Mouse (Mus musculus): ENCODE data around the gene Olfr1322.

Gene Olfr1322

DNA sequence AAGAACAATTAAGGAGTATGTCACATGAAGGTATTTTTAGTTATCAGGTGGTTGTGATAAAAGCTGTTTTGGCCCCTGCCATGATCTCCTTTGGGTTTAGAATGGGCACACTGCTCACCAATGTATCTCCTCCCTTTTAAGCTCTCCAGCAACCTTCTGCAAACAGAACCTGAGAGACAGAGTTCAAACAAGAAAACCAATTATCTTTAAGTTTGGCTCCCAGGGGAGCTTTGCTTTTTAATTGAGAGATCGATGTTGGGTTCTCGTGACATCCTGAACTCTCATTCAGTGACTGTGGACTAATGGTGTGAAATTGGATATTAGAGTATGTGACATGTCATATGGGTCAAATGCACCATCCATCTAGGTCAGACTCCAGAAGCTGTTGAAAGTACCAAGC lies at the start of gene Olfr1322:
TSS of gene Olfr1322 (minus strand) at position 101 of the 400 bp plus-strand sequence.
- no peak for DNase-seq

GRCm38 (mm10) chrX:49877651-49878349 lies 13.5 kb downstream of the Olfr1322 start:
- no peak for DNase-seq
